Mouse (Mus musculus) frontal cortex, postnatal 36 days (tissue): ENCODE measurements around the gene Gm17359.
A peak's percentile ranks its signal among the peaks of the same experiment; 100 is the strongest.
"Not testable (repeated sequence)": the region's sequence is repeated elsewhere in the genome, so short reads cannot be mapped to it uniquely, and the experiment has no call there.

ENCODE experiments used
- DNase-seq, 2 experiments: peaks; one replicate each; pipeline ENCODE4 v3.0.0; 2022; ENCODE audit warnings: low spot score in 2 of 2

Gm17359 gene

DNA sequence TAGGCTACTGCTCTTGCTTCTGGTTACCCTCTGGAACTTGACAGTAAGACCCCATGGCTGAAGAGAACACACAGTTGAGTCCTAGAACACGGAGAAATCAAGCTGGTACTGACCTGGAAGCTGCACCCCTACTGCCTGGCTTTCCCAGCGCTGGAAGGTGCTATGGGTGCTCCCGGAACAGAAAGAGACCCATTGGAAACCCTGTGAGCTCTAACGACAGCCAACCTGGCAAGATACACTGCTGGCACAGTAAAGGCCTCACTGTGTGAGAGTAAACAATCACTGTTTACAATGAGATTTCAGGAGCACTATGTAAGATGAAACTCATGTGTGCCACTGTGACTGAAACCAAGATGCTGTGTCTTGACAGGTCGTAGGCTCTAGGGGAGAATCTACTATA, 78.6 kb downstream of the Gm17359 start:
- DNase-seq = no peak

DNA sequence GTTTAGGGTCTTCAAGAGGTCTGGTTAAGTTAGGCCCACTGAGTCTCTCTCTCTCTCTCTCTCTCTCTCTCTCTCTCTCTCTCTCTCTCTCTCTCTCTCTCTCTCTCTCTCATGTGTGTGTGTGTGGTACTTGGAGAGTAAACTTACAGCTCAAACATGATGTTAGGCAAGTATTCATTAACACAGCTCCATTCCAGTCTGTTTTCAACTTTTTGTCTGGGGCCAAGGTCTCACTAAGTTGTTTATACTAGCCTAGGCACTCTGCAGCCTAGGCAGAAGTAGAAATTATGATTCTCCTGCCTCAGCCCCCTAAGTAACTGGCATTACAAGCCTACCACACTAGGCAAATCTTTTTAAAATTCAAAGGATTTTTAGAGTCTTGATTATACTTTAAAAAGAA, 79.5 kb downstream of the Gm17359 start:
- no peak for DNase-seq

DNA sequence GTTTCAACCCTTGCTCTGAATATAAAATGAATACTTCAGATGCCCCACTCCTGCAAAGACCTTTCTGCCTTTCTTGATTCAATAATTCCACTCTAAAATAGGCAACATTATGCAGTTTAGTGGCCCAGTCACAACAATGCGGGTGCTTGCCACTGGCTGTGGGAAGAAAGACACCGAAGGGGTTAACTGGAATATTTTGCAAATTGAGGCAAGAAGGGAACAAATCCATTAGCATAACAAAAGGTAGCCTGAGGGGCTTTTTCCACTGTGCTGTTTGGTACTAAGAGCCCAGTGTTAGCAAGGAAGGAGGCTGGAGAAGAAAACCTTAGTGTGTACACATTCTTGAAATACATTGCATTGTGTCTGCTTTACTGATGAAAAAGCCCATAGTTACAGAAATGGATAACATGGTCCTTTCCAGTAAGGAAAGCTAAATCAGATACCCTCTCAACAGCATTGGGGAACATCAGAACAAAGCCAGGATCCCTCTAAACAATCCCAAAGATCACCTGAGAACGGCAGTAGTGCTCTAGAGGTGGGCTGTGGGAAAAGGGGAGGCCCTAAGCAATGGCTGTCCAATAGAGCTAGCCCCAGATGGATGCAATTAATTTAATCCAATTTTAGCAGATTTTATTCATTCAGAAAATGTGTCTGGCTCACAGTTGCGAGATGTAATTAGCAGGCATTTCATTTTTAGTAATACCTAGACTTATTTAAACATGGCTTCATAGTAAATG, 80.7 kb downstream of the Gm17359 start:
- DNase-seq = no peak

DNA sequence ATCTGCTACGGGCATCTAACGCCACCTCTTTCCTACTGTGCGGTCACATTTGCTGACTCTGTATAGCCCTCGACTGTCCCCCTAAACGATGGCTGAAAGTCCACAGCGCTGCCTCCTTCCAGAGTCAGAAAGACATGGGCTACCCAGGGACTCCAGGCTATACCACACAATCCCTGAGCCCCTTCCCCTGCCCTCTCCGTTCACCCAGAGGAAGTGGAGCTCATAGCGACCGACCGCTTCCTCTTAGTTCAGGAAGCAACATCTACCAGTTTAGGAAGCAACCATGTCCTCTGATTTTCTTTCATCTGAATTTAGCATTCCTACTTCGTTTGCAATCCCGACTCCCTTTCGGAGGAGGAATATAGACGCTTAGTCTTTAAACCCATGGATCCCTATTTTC, 82.5 kb downstream of the Gm17359 start:
- no peak for DNase-seq

DNA sequence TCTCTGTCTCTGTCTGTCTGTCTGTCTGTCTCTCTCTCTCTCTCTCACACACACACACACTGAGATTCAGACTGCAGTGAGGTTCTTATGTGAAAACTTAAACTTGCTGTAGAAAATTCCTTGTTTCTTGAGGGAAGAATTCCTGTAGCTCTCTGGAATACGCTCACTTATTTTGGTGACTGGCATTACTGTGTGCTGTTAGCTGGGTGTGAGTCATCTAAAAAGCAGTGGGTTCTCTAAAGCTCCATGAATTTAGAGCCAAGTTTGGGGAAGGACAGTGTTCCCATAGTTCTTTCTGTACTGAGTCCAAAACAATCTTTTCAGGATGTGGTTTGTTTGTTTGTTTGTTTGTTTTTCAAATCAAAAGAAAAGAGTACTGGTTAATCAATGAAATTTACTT, 89.0 kb downstream of the Gm17359 start:
- no peak for DNase-seq

DNA sequence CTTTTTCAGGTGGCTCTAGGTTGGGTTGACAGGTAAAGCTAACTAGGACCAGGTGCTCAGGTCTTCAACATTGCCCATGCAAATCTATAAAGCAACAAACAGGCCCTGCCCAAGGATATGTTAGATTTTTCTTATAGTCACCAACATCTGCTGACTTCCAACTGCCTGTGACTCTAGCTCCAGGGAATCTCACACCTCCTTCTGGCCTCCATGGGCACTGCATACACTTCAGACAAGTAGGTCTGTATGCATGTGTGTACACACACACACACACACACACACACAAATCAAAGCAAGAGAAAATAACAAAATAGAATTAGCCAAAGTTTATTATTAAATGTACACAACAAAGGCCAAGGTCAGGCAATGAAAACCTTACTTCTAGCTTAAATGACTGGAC, 97.1 kb downstream of the Gm17359 start:
- DNase-seq = no peak

DNA sequence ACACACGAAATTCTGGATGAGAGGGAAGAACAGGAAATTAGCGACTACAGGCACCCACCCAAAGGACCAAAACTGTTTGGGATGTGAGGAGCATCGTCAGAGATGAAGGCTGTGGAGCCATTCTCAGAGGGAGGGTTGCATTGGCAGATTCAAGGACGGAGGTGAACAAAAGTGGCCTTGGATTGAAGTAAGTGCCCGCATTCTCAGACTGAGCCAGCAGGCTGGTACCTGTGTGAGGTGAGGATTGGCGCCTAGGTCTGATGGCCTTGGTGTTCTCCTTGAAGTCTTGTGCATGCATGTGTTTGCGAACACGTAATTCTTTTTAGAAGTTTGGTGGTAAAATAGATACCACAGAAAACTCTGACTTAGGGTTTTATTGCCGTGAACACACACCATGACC, 98.0 kb downstream of the Gm17359 start:
- no peak for DNase-seq

DNA sequence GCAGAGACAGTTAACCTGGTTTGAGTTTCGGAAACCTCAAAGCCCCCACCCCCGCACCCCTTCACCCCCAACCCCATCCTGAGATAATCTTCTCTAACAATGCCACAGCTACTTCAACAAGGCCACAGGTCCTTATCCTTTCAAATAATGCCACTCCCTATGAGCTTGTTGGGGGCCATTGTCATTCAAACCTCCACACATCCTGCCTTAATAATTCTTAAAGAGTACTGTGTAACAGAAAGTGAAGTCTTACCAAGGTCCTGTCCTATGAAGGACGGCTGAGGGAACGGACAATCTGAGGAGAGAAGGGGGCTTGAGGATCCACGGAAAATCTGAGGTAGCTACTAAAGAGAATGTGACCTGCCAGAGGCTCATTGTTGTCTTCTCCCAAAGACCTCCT, 98.5 kb downstream of the Gm17359 start:
- DNase-seq = no peak

DNA sequence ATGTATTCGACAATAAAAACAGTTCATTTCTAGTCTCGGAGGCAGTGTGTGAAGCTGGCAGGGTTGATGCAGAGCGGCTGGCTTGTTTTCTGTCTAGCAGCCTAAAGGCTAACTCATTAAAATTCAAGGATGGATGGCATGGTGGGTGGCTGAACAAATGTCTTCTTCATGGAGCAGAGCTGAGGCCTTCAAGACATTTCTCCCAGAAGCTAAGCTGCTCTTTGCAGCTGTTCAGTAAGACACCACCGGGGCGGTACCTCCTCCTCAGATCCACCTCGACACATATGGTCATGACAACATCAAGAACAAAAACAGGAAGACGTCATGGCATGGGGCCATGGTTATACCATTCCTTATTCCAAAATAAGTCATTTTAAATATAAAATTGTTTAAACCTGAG, 99.7 kb downstream of the Gm17359 start:
- DNase-seq = peak; percentile 79 to 94

DNA sequence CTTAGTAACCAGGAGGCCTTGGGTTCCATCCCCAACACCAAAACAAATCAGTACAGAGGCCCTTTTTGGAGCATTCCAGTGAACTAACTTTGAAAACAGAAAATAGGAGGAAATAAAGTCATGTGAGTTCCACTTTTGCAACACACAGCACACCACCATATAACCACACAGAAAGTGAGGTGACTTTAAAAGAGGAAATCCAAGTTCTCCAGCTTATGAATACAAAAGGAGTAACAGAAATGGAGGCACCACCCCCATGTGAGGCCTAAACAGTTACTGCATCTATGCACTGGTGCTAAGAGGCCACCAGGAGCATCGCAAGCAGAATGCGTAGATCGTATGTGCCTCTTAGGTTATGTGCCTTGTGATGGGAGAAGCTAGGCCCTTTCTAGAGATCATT, 101.8 kb downstream of the Gm17359 start:
- DNase-seq = no peak

DNA sequence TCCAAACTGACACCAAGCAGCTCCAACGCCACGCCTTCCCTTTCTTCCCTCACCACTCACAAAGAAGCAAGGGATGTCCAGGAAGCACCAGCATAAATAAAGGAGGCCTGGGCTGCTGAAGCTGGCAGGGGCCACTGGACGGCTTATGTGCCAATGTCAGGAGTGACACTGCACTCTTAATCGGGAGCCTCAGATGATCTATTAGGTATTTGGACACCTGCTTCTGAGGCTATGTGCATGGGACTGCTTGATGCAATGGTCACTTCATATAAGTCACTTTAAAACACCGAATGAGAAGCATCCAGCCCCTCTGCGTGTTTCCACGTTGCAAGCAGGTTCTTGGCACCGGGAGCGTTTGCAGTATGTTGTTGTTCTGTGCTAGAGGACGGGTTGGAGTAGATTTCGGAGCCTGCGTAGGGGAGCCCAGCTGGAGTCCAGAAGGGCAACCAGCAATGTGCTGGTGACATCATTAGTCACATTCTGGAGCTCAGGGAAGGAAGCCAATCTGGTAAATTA, 104.6 kb downstream of the Gm17359 start:
- DNase-seq = peak; percentile 28 to 56

DNA sequence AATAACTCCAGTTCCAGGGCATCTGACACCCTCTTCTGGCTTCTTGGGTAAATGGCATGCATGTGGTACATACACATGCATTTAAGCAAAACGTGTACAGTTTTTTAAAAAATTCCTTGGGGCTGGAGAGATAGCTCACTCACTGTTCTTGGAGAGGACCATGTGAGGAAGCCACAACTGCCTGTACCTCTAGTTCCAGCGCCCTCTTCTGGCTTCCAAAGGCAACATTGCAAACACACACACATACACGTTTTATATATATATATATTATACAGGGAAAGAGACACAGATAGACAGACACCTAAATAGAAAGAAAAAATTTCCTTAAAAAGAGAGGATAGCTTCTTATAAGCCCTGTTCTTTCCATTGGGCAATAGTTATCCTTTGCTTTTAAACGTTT, 107.4 kb downstream of the Gm17359 start:
- DNase-seq = no peak

DNA sequence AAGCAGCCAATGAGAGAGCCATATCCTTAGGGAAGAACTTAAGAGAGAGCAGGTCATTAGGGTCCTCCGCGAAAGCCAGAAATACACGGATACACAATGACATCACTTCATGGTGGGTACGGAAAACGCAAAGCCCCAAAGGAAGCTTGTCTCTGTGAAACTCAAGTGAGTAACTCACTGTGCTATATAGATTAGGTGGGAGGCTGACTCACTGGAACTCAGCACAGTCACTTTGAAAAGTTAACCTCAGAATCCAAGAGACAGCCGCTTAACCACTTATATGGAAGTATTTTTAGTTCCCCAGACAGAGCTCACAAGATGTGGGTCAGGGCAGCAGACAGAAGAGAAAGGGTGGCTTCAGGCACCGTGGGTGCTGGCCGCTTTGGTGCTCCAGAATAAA, 108.6 kb downstream of the Gm17359 start:
- no peak for DNase-seq

DNA sequence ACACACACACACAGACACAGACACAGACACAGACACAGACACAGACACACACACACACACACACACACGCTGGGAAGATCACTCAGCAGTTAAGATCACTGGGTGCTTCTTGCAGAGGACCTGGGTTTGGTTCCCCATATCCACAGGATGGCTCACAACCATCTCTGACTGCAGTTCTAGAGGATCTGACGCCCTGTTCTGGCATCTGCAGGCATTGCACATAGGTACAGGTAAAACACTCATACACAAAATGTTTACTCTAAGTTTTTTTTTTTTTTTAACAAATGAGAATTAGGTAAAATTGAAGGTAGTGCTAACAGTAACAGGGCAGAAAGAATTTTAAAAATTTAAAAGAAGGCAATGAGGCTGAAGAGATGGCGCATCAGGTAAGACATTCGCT, 109.7 kb downstream of the Gm17359 start:
- no peak for DNase-seq

DNA sequence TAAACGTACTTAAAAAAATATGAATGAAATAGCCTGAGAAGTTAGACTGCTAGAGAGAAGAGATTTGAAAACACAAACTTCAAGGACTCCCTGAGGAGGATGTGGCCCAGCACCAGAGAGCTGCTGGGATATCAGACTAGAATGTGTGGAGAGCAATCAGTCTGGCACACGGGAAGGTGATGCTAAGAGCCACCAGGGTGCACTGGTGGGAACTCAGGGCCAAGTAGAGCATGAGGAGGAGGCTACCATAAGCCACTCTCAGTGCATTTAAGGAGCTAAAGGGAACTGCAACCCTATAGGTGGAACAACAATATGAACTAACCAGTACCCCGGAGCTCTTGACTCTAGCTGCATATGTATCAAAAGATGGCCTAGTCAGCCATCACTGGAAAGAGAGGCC, 110.2 kb downstream of the Gm17359 start:
- not testable (repeated sequence) for DNase-seq

DNA sequence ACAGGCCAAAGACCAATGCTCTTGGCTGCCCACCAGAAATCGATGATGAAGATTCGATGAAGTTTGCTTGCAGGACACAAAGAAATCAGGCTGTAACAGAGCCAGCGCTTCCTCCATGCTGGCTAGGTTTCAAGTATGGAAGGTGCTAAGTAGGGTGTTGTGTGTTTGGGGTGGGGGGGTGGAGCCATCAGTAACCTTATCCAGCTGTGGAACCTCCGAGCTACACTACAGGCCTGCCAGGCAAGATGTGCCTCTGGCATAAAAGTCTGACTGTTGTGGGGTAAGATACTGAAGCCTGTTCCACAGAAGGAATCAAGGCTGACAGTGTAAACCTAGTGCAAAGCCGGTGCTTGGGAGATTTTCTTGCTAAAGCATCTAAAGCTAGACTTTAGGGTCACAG, 112.0 kb downstream of the Gm17359 start:
- DNase-seq = no peak

DNA sequence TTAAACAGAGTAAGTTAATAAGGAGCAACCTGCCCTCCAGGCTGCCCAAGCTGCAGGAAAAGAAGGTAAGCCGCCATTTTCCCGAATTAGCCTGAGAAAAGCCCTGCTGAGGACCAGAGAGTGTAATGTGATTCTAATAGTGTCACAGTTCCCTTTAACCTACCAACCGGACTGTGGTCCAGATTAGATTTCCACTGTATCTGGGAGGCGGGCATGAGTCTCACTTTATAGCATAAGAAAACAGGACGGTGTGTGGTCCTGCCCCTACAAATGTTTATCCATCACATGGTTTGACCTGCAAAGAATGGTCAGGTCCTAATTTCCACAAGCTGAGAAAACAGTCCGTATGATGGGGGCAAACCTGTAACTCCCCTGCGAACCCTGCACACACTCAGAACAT, 112.9 kb downstream of the Gm17359 start:
- no peak for DNase-seq

DNA sequence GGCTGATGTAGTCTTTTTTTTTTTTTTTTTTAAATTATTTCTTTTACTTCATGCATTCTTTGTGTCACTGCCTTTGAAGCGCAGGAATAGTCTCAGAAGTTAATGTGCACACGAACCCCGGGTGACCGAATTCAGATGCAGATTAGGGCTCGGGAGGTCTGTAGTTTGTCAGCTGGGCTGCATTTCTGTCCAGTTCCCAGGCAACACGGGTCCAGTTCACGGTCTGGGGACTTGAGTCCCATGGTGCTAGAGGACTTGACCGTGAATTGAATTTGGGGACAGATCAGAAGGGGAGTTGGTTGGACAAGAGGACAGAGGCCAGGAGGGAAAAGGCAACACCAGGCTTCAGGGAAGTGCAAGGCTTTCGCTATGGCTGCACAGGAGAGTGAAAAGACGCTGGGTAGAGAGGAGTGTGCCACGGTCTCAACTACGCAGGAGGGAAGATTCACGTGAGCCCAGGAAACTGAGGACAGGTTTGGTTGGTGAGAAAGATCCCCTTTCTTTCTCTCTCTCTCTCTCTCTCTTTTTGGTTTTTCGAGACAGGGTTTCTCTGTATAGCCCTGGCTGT, 116.3 kb downstream of the Gm17359 start:
- DNase-seq = no peak

DNA sequence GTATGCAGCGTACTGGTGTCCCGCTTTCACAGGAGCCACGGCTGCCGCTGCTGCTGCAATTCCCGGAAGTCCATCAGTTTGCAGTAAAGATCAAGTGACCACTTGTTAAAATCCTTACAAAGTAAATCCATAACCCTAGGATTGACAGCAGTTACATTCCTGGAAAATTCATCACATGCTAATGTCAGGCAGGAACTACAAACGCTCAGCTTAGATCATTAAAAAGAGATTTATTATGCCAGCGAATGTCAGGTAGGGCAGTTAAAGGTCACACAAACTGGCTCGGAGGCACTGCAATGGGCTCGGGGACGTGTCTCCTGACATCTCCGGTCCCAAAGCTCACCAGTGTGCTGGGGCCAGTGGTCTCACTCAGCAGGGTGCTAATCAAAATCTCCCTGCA, 119.3 kb downstream of the Gm17359 start:
- no peak for DNase-seq

DNA sequence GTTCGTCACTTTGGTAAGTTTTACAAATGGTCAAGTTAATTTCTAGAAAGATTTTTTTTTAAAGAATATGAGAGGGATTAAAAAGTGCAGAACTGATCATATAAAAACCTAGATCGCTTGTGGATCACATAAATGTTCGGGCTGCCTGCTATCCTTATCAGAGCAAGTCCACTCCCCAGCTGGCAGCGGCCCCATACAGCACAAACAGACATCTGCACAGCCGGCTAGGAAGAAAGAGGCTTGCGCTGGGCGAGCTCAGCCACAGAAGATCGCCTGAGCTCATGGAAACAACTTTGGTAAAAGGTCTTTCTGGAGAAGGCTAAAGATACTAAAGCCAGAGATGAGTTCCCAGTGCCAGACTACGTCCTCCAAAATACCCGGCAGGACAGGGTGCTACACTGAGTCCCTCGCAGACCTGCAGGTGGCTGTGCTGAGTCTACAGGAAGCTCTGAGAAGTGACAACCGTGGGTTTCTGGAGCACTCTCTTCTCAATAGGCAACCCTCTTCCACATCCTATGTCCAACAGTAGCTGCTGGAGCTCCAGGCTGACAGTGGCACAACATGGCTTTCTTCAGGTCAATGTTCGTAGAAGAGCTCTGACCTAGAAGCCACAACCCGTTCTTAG, 122.3 kb downstream of the Gm17359 start:
- no peak for DNase-seq

DNA sequence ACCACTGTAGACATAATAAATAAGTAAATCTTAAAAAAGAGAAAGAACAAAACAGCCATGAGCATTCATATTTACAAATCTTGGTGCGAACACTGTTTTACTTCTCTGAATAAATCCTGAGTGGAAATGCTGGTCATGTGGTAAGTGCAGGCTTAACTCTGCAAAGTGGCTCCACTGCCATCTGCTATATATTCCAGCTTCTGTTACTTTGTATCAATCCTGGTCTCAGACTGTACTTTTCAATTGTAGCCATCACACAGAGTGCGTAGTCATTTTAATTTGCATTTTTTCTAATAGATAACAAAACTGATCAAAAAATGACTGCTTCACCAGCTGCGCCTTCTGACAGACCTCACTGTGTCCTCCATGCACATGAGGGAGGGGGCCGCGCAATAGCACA, 133.0 kb downstream of the Gm17359 start:
- no peak for DNase-seq

DNA sequence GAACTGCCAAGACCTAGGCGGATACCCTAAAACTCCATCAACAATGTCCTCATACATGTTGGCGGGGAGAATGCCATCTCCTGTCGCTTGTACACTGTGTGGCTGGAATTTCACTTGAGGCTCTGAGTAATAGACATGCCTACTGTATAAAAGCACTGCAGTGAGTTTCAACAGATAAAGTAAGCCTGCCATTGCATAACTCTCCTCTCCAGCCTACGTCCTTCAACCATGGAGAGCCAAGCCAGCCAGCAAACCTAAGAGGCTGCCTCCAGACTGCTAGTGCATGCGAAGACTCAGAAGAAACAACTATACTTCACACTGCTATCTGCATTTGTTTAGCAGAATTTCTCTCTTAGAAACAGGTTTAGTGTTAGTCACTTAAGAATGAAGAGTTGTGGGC, 135.9 kb downstream of the Gm17359 start:
- DNase-seq = no peak

DNA sequence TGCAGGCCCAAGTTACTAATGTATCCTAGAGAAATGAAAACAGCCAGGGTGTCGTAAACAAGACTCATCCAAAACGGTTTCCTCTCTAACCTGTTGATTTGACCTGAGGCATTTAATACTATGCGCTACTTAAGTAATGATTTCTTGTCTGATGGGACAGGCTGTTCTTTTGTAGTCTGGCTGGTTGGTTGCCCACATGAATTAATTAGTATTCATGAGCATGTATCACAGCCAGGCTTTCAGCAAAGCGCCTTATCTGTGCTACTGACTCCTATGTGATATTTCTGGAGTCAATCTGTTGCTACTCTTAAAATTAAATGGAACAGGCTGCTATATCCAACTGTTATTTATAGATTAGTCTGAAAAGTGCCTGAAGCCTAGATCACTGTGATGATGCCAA, 138.4 kb downstream of the Gm17359 start:
- DNase-seq = peak in 1 of 2 experiments; percentile 66
